ENCODE assay signal across 7 mouse cellular contexts in genomic region chrX:94177715-94178340, GRCm38 (mm10). TPM values are rescaled to one million over a fixed set of nuclear protein-coding genes. Genes with fewer than 3 reads are reported as not detected.
DNase-seq lines count a peak whose midpoint lies in the region; ATAC-seq lines count a peak whose summit lies in the region.

No protein-coding gene starts in this region.

- peak overlapping the region; percentile 74 for H3K9ac ChIP-seq in intestine, embryonic 16.5 days (ENCODE audit: low read depth, low read length)
- H3K9ac ChIP-seq in midbrain, embryonic 11.5 days (ENCODE audit: low read length): peak overlapping the region; percentile 63

- H3K9me3 ChIP-seq in intestine, embryonic 16.5 days (ENCODE audit: control insufficient read depth, low read length): no peaks in the 10 kb centered on the region
- H3K9me3 ChIP-seq in midbrain, embryonic 11.5 days (ENCODE audit: control insufficient read depth, low read length): no peaks in the 10 kb centered on the region

- 0% methylated on average over 54 of the region's 55 CpGs for WGBS in intestine, embryonic 16.5 days
- WGBS in midbrain, embryonic 11.5 days: under 1% methylated on average over 54 of the region's 55 CpGs

- no peaks in the 10 kb centered on the region for H3K4me1 ChIP-seq in intestine, embryonic 16.5 days (ENCODE audit: control insufficient read depth, insufficient read depth, low read length)
- no peaks in the 10 kb centered on the region for H3K4me1 ChIP-seq in midbrain, embryonic 11.5 days (ENCODE audit: control insufficient read depth, insufficient read depth, low read length)

- H3K4me2 ChIP-seq in intestine, embryonic 16.5 days (ENCODE audit: low read depth, low read length): peak overlapping the region; percentile 54
- H3K4me2 ChIP-seq in midbrain, embryonic 11.5 days: peak overlapping the region; percentile 51

- peak overlapping the region; percentile 61 for H3K4me3 ChIP-seq in intestine, embryonic 16.5 days (ENCODE audit: low read length)
- H3K4me3 ChIP-seq in midbrain, embryonic 11.5 days (ENCODE audit: low read depth, low read length): peak overlapping the region; percentile 44

- H3K27ac ChIP-seq in intestine, embryonic 16.5 days (ENCODE audit: low read length): peak overlapping the region; percentile 99
- peak overlapping the region; percentile 94 for H3K27ac ChIP-seq in midbrain, embryonic 11.5 days (ENCODE audit: low read depth, low read length)

- H3K27me3 ChIP-seq in intestine, embryonic 16.5 days (replicated peaks; ENCODE audit: control insufficient read depth, insufficient read depth, low read length): no peaks in the 10 kb centered on the region; the same call in 1 of the 2 replicates
- peaks cover 34% of the 10 kb centered on the region for H3K27me3 ChIP-seq in midbrain, embryonic 11.5 days (ENCODE audit: control insufficient read depth, insufficient read depth, low read length)

- ATAC-seq in intestine, embryonic 16.5 days: peak; percentile 99
- ATAC-seq in midbrain, embryonic 11.5 days (ENCODE audit: low FRiP score): peak; percentile 100

- peak; percentile 96 for DNase-seq in adrenal gland, adult 2 months
- peak; percentile 87 for DNase-seq in embryo, embryonic 11.5 days (ENCODE audit: low read depth, low spot score)
- peak; percentile 76 to 87 for DNase-seq in gastrocnemius, postnatal 36 days
- DNase-seq in left cerebral cortex, postnatal 36 days (ENCODE audit: low spot score in 2 of 2): peak; percentile 91 to 96
- peak; percentile 98 for DNase-seq in midbrain, embryonic 11.5 days (ENCODE audit: low spot score, missing footprints)
- DNase-seq in skeletal muscle tissue, adult 2 months (ENCODE audit: low read depth, low spot score): peak; percentile 90

- intact Hi-C loops in gastrocnemius, postnatal 36 days (cut with DNase I): loop anchor here (5.0 kb wide), 1 partner anchor 34 kb away; the partner anchor contains the start of gene Eif2s3x
- intact Hi-C loops in left cerebral cortex, postnatal 36 days (cut with DNase I): loop anchor here (1.0 to 2.0 kb wide), 2 partner anchors 34 to 55 kb away; partner anchors contain the start of genes Eif2s3x and Zfx

- H3K36me3 ChIP-seq in intestine, embryonic 16.5 days (ENCODE audit: control insufficient read depth, insufficient read depth, low read length): no peaks in the 10 kb centered on the region
- H3K36me3 ChIP-seq in midbrain, embryonic 11.5 days (ENCODE audit: control insufficient read depth, insufficient read depth, low read length): no peaks in the 10 kb centered on the region

RNA-seq across cellular contexts. Expression of gene Eif2s3x, which starts 34.8 kb away (rescaled TPM):
- total RNA-seq in adrenal gland, adult 2 months (2021): 100 to 1,000 TPM; 146 to 180 TPM
- 20.0 and 29.9 TPM in 2 replicates for polyA plus RNA-seq in adrenal gland, adult 2 months (2012; rRNA removed)
- total RNA-seq in gastrocnemius, postnatal 36 days (2021): 100 to 1,000 TPM in 1 of 2 experiments, 10 to 100 TPM in 1; 78.3 to 120 TPM
- 63.0 and 68.9 TPM in 2 replicates for polyA plus RNA-seq in intestine, embryonic 16.5 days (2015; fragmentation: Nextera tagmentation; extraction: Ambion mirVana)
- 100 to 1,000 TPM; 101 to 170 TPM for total RNA-seq in left cerebral cortex, postnatal 36 days (2021)
- 126 and 140 TPM in 2 replicates for polyA plus RNA-seq in midbrain, embryonic 11.5 days (2014; fragmentation: Nextera tagmentation; extraction: Ambion mirVana)

RNA-seq across cellular contexts. Expression of gene Zfx, which starts 54.3 kb away (rescaled TPM):
- total RNA-seq in adrenal gland, adult 2 months (2021): 10 to 100 TPM; 19.6 to 28.6 TPM
- 1.7 and 1.8 TPM in 2 replicates for polyA plus RNA-seq in adrenal gland, adult 2 months (2012; rRNA removed)
- total RNA-seq in gastrocnemius, postnatal 36 days (2021): 10 to 100 TPM; 14.5 to 21.3 TPM
- 20.2 and 22.2 TPM in 2 replicates for polyA plus RNA-seq in intestine, embryonic 16.5 days (2015; fragmentation: Nextera tagmentation; extraction: Ambion mirVana)
- total RNA-seq in left cerebral cortex, postnatal 36 days (2021): 10 to 100 TPM; 31.9 to 36.2 TPM
- polyA plus RNA-seq in midbrain, embryonic 11.5 days (2014; fragmentation: Nextera tagmentation; extraction: Ambion mirVana): 28.6 and 31.0 TPM in 2 replicates

RNA-seq across cellular contexts. Expression of gene Klhl15, which starts 56.6 kb away (rescaled TPM):
- total RNA-seq in adrenal gland, adult 2 months (2021): 10 to 100 TPM; 15.7 to 18.7 TPM
- polyA plus RNA-seq in adrenal gland, adult 2 months (2012; rRNA removed): 18.1 and 24.6 TPM in 2 replicates
- 1 to 10 TPM; 4.7 to 5.7 TPM for total RNA-seq in gastrocnemius, postnatal 36 days (2021)
- 5.7 and 6.2 TPM in 2 replicates for polyA plus RNA-seq in intestine, embryonic 16.5 days (2015; fragmentation: Nextera tagmentation; extraction: Ambion mirVana)
- total RNA-seq in left cerebral cortex, postnatal 36 days (2021): 10 to 100 TPM; 25.1 to 29.0 TPM
- polyA plus RNA-seq in midbrain, embryonic 11.5 days (2014; fragmentation: Nextera tagmentation; extraction: Ambion mirVana): 11.3 and 15.4 TPM in 2 replicates

Comparison
In these comparisons a context has a peak if more than half of its experiments do, and no peak if none do; other contexts are left out.
1. Peak in every context shown above with its lines: DNase-seq, ATAC-seq, H3K4me3 ChIP-seq and H3K27ac ChIP-seq.